Mouse (Mus musculus) erythroblast, embryonic 14.5 days (primary cell): ENCODE measurements around the gene Tacr3.

Experiments
- GATA1 ChIP-seq: IDR thresholded peaks from 2 replicates; pipeline ENCODE4 v1.6.1; 2012; ENCODE audit warnings: low read length, inconsistent platforms, mixed read lengths
- TAL1 ChIP-seq: IDR thresholded peaks from 3 replicates; pipeline ENCODE4 v1.6.1; 2012; ENCODE audit warnings: low read length, inconsistent platforms, mixed read lengths

DNA sequence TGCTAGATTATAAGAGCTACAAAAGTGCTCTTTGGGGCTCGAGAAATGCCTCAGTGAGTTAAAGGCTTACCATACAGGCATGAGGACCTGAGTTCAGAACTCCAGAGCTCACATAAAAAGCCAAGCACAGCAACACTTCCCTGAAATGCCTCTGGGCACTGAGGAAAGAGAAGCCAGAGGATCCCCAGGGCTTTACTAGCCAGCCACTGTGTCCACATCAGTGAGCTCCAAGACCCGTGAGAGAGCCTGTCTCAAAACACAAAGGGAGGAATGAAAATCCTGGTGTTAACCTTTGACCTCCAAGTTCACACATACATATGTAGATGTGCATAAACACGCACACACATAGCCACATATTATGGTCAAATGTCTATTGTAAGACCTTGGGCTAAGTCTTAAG is 150.1 kb downstream of the Tacr3 start:
- TF ChIP-seq TAL1 (no peak), GATA1 (no peak)
